Mouse (Mus musculus) adrenal gland, adult (tissue): ENCODE measurements around the gene Foxn1.
A peak's percentile ranks its signal among the peaks of the same experiment; 100 is the strongest.

ENCODE experiments used
- DNase-seq, 2 experiments: peaks; one replicate each; pipeline ENCODE4 v3.0.0; 2022 to 2023; ENCODE audit warnings: low spot score in 1 of 2; ENCODE audit not compliant: inconsistent age in 2 of 2

Gene Foxn1

DNA sequence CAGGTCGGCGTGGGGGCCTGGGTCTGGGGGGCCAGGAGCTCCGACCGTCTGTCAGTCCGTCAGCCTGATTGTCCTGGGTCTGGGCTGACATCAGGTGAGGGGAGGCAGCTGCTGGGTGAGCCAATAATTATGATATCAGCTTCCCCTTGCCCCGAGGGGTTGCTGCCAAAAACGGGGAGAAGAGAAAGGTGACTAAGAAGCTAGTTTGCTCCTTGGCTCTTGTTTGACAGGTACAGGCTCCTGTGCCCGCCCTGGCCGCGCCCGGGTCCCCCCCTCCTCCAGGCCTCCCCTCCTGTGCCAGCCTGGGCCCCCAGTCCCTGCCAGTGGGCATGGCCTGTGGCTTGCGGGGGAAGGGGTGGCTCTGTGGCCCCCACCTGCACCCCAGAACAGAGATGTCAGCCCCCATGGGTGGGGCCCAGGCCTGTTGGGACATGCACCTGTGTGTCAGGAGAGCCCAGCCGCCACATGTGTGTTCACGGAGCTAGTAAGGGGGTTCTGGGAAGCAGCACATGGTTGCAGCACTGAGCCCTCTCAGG, at the start of gene Foxn1:
TSS of gene Foxn1 (minus strand) at position 51 of the 536 bp plus-strand sequence.
- no peak for DNase-seq

DNA sequence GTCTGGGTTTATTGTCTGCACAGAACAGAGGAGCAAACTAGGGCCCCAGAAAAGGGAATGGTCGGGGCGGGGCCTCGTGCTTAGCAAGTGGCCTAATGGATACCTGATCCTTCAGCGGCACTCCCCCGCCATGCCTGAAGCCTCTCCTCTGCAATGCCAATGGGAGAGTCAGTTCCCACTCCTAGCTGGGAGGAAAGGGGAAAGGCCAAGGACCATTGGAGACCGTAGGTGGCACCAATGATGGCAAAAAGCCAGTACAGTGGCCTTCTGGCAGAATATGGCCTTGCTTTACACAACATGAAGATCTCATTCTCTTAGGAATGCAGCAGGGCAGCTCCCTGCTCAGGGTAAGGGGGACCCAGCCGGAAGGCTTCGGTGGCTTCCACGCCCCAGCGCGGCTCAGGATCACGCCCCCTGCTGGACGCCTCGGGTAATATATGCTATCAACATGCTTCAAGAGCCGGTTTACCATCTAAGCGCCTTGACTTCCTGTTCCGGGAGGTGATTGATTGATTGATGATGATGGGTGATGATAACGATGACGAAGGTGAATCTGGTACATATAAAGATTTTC, 49.5 kb upstream of the Foxn1 start:
- peak; percentile 91 to 95 for DNase-seq

DNA sequence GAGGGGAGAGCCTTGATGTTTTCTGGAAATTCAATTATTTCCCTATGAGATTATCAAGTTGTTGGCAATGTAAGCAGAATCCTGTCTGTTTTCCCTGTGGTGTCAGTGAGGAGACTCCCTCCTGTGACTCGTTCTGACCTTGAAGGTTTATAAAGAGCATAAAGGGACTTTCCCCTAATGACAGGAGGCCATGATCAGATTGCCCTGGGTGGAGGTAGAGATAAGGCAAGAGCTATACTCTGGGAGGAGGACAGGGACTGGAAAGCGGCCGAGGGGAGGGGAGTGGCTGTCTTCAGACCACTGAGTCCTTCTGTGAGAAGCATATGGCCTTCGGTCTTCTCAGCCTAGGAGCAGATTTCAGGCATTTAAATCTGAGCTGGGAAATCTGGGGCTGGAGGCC, 47.7 kb upstream of the Foxn1 start:
- DNase-seq, result peak in 1 of 2 experiments; percentile 52

DNA sequence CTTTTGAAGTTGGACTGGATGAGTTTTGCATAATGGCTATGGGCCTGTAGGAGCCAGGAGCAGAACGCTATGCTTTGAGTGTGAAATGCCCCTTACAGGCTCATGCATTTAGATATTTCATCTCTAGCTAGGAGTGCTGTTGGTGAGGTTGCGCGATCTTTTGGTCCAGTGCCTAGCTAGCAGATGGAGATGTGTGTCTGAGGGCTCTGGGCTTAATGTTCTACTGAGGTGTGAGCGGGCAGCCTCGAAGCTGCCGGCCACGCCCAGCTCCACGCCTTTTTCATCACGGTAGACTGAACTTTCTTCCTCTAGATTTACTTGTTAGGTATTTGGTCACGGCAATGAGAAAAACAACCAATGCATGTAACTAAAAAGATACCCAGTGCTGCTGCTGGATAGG, 44.8 kb upstream of the Foxn1 start:
- DNase-seq, result no peak

DNA sequence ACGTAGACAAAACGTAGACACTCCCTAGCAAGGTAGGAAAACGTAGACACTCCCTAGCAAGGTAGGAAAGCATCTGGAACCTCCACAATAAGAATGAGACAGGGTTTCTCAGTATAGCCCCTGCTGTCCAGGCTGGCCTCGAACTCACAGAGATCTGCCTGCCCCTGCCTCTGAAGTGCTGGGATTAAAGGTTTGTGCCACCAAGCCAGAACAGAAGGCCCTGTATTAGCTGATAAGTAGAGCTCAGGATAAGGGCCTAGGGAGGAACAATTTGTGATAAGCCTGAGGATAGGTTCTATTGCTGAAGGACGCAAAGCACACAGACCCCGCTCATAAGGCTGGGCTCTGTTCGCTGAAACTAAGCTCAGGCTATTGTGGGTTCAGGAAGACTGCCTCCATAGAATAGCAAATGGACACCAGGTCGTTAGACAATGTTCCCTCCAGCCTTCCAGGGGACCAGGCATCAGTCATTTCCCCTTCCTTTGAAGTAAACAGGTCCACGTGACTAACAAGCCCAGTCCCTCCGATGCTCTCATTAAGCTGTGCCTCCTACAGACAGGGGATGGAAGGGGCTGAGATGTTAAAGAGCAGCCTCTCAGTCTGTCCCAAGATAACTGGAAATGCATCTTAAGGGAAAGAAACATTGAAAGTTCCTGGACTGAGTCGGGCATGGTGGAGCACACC, 44.0 kb upstream of the Foxn1 start:
- DNase-seq, result no peak

DNA sequence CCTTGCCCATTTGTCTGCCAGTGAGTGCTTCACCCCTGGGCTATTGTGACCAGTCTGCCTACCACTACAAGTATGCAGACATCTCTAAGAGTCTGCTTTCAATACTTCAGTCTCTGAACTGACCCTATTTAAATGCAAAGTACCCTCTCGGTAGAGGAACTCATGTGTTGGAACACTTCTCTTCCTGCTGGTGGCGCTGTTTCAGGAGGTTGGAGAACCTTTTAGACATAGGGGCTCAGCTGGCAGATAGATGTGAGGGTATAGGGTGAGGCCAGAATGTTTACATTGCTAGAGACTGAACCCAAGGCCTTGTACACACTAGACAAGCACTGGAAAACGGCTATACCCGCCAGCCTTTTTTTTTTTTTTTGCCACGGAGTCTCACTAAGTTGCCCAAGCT, 42.0 kb upstream of the Foxn1 start:
- DNase-seq, result no peak

DNA sequence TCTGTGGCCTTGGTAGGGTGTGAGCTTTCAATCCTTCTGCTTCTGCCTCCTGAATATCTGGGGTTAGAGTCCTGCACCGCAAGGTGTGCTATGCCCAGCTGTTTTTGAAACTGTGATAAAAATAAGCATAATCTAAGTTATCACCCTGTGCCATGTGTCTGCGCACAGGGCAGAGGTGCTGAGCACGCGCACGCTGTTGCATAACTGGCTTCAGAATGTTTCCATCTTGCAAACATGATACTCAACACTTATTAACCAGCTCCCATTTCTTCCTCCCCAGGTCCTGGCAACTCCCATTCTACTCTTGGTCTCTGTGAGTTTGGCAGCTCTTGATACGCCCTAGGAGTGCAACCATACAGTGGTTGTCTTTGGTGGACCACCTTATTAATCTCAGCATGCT, 41.3 kb upstream of the Foxn1 start:
- no peak for DNase-seq

DNA sequence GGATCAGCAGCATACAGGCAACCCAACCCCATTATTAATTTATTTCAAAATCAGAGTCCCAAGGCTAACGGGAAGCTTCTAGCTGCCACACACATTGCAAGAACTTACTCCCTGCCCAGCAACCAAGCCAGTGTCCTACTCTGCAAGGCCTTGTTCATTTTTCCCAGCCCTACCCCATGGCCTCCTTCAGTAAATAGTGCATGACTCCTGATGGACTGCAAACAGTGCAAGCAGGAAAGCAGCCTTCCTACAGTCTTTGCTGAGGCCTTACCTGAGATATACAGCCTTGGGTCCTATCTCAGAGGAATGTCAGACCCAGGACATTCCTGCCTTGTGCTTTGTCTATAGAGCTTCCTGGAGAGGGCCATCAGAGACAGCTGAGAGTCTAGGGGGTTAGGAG, 39.2 kb upstream of the Foxn1 start:
- peak in 1 of 2 experiments; percentile 75 for DNase-seq

DNA sequence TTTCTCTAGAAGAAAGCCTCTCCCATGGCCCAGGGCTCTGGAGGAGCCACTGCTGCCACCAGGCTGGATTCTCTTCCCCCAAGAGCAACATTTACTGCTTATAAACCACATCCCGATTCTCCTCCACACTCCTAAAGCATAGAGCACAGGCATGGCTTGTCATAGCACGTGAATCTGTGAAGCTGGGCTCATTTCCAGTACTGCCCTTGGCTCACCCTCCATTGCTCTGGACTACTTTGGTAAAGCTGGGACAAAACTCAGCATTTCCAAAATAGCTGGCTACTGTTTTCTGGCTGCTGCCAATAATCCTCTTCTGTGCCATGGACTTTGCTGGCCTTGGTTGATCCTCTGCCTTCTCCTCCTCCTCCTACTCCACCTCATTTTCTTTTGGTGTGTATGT, 38.0 kb upstream of the Foxn1 start:
- DNase-seq, result peak; percentile 47 to 88

DNA sequence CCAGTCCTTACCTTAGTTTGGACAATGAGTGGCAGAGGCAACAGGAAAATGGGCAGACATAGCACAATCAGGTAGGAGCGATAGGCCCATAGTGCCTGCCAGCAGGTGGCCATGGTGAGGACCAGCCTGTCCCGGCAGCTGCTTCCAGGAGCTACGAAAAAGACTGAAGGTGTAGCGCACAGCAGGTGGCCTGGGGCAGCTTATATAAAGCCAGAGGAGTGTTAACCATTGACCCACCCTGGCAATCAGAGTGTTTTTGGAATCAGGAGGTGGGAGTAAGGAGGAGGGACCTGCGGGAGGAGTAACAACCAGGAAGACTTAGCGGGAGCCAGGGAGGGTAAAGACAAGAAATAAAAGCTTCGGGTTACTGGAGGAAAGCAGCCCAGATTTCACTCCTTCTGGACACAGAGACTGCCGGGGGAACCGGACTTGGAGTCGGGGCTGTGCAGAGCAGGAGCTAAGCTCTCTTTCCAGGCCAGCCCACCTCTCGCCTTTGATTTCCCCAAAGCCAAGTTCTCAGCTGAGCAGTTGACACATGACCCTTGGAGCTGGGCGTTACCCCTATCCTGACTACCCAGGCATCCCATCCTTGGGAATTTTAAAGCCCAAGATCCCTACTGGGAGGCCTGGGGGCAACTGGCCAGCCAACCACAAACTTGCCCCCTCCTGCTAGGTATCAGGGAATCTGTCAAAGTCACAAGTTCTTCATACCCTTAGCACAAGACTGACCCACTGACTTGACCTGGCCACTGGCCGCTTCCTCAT, 35.9 kb upstream of the Foxn1 start, which contains the start of gene Slc13a2:
TSS of gene Slc13a2 (minus strand) at position 163 of the 765 bp plus-strand sequence.
- DNase-seq, result no peak

DNA sequence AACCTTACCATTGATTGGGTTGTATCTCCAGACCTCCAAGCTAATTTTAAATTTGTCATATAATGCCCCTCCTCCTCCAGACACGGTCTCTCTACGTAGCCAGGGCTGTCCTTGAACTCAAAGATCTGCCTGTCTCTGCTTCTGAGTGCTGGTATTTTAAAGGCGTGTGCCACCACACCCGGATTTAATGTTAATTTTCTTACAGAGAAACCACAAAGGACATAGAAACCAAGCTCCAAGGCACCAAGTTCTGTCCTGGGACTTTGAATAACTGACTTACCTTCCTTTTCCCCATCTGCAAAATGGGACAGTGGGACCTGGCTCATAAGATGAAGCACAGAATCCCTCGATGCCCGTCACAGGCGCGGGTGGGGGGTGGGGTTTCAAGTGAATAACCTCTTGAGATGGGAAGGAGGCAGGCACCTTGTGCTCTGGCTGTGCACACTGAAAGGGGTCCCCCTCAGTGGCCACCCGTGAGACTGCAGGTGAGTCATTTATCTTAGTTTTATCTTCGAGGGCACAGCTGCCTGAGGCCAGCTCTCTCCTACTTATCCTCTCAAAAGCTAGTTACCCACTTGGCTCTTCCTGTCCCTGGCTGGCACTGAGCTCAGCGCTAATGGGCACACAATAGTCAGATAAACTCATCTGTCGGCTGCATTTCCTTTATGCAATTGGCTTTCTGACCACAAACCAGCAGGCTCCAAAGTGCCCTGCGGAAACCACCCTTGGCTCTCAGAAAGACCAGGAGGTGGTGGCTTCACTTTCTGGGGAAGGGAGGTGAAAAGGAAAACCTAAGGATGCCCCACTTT, 35.0 kb upstream of the Foxn1 start:
- peak in 1 of 2 experiments; percentile 51 for DNase-seq

DNA sequence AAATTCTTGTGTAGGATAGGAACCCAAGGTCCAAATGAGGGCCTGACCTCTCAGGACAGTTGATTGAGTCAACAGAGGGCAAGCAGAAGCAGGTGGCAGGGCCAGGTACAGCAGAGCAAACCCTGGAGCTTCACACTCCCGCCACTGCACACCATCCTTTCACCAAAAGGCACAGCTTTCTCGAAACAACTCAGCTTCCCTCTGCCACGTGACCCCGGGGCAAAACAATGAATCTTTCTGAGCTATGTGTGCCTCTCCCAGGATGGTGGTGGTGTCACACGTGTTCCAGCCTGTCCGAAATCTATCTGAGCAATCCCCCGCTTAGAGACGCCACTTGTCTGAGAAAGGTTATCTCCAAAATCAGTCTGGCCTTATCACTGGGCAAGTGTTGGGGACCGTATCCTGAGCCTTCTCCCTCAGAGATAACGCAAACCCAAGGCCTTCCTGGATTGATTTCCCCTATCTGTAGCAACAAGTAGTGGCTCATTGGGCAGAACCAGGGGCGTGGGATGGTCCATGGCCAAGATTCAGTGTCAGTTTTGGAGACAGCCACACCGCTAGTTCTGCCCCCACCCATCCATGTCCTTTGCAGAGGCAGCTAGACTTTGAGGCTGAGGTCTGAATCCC, 34.0 kb upstream of the Foxn1 start:
- no peak for DNase-seq

DNA sequence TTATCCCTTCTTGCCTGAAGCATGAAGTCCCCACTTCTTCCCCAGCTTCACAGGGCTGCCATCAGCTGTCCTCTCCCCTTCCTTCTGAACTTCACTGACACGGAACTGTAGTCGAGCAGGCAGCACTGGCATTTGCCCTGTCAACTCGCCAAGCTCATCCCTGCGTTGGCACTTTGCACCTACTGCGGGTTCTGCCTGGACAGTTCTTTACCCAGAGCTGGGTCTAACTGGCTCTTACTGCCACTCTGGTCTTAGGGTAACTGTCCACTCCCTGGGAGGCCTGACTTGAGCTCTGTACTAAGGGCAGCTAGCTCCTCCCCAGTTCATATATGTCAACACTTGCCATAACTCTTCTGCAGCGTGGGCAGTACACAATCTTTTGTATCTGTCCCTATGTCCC, 30.5 kb upstream of the Foxn1 start:
- DNase-seq, result no peak

DNA sequence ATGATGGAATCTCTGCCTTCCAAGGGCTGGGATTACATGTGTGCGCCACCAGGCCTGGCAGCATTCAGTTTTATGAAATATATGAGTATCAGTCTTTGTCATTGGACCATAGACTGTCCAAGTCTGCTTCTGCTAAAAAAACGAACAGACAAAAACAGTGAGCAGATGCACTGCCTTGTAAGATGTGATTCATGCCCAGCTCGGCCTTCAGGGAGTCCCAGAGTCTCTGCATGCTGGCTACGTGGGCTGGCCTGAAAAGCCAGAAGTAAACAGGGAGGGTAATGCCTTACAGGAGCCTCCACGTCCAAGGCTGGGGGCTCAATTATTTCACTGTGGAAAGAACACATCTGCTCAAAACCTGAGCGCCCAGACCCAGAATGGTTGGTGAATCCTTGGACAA, 26.5 kb upstream of the Foxn1 start:
- DNase-seq, result peak in 1 of 2 experiments; percentile 68

DNA sequence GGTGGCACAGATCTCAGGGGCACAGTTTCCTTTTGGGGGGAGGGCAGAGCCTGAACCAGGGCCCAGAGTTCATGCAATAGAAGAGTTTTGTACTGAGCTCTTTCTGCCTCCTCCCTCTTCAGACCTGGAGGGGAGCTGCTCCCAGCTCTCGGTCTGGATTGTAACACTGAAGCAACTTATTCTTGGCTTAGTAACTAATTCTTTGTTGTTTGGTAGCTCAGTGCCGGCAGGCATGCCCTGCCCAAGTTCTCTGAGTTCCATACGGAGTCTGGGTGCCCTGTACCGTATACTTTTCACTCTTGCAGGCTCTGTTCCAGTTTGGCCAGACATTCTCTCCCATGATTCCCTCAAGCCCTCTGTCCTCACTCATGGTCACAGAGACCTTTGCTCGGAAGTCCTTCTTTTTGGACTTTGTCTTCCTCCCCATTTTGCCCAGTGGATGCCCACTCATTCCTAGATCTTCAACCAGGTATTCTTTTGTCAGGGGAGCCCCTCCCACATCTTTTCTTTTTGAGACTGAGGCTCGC, 26.0 kb upstream of the Foxn1 start:
- DNase-seq, result peak in 1 of 2 experiments; percentile 86

DNA sequence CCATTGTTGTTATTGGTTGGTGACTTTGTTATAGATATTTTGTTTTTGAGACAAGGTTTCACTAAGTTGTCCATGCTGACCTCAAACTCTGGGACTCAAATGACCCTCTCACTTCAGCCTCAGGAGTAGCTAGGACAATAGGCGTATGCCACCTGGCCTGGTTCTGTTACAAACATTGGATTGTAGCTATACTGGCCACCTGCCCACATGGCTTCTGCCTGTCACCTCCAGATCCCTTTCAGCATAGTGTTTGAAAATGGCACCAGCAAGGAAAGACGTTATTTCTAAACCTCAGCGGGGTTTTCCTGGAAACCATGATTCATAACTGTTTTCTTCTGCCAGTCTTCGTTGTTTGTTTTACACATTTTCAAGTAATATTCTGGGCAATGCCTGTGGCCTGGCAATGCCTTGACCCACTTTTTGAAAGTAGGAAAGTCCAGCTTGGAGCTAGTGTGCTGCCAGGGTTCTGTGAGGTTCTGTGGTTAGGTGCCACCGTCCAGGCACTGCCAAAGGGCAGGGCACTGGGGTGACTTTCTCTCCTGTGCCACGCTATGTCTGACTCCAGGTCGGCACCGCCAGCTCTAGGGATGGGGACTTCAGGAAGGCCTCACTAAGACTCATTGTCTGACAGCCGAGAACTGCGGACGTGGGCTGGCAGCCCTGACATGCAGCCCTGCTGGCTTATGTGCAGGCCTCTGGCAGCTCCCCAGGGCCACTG, 25.4 kb upstream of the Foxn1 start:
- DNase-seq, result peak; percentile 79 to 93

DNA sequence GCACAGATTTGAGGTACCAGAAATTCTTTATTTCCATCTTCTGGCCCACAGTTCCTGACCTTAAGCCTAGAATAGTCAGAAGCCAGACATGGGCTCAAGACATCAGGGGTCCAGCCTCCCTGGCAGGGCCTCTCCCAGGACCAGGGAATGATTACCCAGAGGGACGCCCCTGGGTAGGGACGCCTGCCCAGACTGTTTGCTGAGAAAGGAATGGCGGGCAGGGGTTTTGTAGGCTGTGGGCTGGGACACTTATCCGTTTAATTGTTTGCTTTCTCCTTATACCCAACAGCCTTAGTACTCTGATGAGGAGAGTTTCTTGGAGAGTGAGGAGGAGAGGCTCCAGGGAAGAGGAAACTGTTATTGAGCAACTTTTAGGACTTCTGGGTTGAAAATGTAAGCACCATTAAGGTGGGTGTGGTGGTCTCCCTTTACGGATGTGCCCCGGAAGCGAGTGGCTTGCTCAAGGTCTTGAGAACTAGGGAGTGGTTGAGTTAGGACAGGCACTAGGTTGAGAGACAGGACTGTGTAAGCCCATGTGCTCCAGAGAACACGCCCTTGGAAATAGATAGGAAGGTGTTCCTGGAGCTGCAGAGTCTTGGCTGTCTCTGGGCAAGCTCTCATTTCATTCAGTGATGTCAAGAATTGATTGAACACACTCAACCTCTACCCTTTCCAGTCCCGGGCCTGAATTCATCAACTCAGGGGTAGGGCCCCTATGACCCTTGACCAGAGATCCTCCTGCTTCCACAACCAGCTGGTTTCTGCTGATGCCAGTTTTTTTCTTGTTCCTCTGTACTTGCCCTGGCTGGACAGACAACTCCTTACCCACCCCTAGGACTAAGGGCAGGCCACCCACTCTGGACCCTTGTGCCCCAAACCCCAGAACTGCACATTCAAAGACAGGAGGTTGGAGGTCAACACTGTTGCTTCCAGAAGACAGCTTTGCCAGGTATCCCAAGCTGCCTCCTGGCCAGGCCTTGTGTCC, 22.2 kb upstream of the Foxn1 start:
- DNase-seq, result no peak

DNA sequence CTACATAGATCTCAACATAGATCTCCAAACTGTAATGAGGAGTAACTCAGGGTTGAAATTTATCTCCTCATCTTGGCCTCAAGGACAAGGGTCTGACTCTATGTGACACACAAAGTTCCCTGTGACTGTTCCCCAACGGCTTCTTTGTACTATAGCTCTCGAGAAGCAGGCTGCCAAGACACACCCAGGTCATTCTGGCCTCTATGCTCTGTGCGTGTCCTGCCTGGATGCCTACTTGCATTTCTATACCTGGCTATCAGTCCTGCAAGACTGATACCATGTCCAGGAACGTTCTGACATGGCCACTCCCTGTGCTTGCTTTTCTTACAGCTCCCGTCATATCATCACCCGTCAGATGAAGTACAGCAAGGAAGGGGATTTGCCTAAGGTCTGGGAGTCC, 15.7 kb upstream of the Foxn1 start:
- no peak for DNase-seq
